Mouse (Mus musculus) stomach, postnatal 0 days (tissue): ENCODE measurements around the gene Zfp990.
"Not testable (repeated sequence)": the region's sequence is repeated elsewhere in the genome, so short reads cannot be mapped to it uniquely, and the experiment has no call there.

Experiments
- CTCF ChIP-seq: IDR thresholded peaks from 2 replicates; pipeline ENCODE4 v1.5.1; 2016; ENCODE audit warnings: antibody characterized with exemption, low read depth, mild to moderate bottlenecking, moderate library complexity
- EP300 ChIP-seq: optimal IDR thresholded peaks from 2 replicates; pipeline ENCODE3; 2016; ENCODE audit warnings: antibody characterized with exemption

- not testable (repeated sequence) for TF ChIP-seq CTCF, EP300
These were observed 17.2 kb upstream of the Zfp990 start for GRCm38 (mm10) chr4:145493316-145493715.
